Mouse (Mus musculus) C2C12 (cell line): ENCODE measurements around the gene E330009J07Rik. TPM values are rescaled to one million over a fixed set of nuclear protein-coding genes. Genes with fewer than 3 reads are reported as not detected.

Source experiments
- H3K27me3 ChIP-seq: one replicate; pipeline ENCODE4 v1.6.1; 2011; ENCODE audit not compliant: control insufficient read depth, insufficient read depth, insufficient read length
- H3K36me3 ChIP-seq: one replicate; pipeline ENCODE4 v1.6.1; 2011; ENCODE audit not compliant: control insufficient read depth, insufficient read depth
- H3K4me3 ChIP-seq: one replicate; pipeline ENCODE4 v1.5.1; 2011; ENCODE audit warnings: mild to moderate bottlenecking, control low read depth; ENCODE audit not compliant: poor library complexity, insufficient read depth, severe bottlenecking
- H3K79me2 ChIP-seq: one replicate; pipeline ENCODE4 v1.6.1; 2011; ENCODE audit not compliant: control insufficient read depth, insufficient read depth
- H3K79me3 ChIP-seq: one replicate; pipeline ENCODE4 v1.6.1; 2011; ENCODE audit warnings: low read depth, control low read depth
- H3ac ChIP-seq: one replicate; pipeline ENCODE3; 2011; ENCODE audit warnings: low read depth; ENCODE audit not compliant: control insufficient read depth, insufficient read length
- CEBPB ChIP-seq: IDR thresholded peaks from one replicate; pipeline ENCODE4 v1.6.1; 2011; ENCODE audit warnings: low read depth, mild to moderate bottlenecking, control low read depth, moderate library complexity
- CTCF ChIP-seq: IDR thresholded peaks from one replicate; pipeline ENCODE4 v1.5.1; 2011; ENCODE audit not compliant: control insufficient read depth, insufficient read depth, insufficient read length
- FOSL1 ChIP-seq: IDR thresholded peaks from one replicate; pipeline ENCODE4 v1.8.0; 2011; ENCODE audit warnings: mild to moderate bottlenecking, low read length; ENCODE audit not compliant: poor library complexity, insufficient read depth, severe bottlenecking
- MAX ChIP-seq: IDR thresholded peaks from one replicate; pipeline ENCODE4 v1.6.1; 2011; ENCODE audit warnings: mild to moderate bottlenecking, control low read depth
- MYOD1 ChIP-seq: IDR thresholded peaks from one replicate; pipeline ENCODE4 v1.6.1; 2011; ENCODE audit warnings: low read depth; ENCODE audit not compliant: control insufficient read depth, insufficient read length
- MYOG ChIP-seq: IDR thresholded peaks from one replicate; pipeline ENCODE4 v1.6.1; 2011; ENCODE audit not compliant: control insufficient read depth, insufficient read length; ENCODE audit errors: extremely low read depth
- USF1 ChIP-seq: IDR thresholded peaks from one replicate; pipeline ENCODE4 v1.6.1; 2011; ENCODE audit warnings: low read depth, mild to moderate bottlenecking, control low read depth, moderate library complexity
- polyA plus RNA-seq: library from polyadenylated mRNA; unstranded; fragments of >200 nt; fragmentation: generic; extraction: Trizol; gene quantifications from one replicate; pipeline ENCODE4 v1.2.1, GENCODE M21; 2012; ENCODE audit warnings: missing spikeins

Gene E330009J07Rik
- polyA plus RNA-seq, 1 experiment = 0.82 TPM

DNA sequence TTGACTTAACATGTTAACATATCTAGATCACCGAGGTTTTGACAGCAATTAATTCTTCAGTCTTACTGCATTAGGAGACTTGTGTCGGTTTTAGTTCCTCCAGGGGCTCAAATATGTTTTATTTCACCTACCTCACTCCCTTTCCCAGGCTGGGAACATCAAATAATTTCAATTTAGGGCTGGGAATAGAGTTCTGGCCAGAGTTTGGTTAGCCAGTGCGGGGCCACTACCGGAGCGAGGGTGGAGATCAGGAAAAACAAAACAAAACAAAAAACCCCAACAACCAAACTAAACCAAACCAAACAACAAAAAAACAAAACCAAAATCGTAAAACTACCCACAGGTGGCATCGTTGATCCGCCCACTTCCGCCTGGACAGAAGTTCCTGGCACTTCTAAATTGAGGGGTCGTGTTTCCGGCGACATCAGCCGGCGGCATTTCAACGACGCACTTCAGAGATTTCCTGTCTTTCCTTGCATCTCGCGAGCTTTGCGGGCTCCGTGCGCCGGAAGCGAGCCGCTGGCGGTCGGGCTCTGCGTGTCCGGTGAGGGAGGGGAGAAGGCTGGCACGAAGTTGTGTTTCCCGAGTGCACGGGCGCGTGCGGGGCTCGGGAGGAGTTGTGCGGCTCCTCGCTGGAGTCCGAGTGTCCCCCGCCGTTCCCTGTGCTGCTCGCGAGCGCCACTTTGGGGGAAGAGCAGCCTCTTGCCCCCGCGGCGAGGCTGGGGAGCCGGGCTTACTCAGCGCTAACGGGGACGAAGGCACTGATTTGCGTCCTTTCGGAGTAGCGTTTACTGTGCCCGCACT, 35.2 kb upstream of the E330009J07Rik start, which contains the start of gene Ssbp1:
TSS of gene Ssbp1 (plus strand) at position 437 of the 804 bp plus-strand sequence.
- H3K79me2 ChIP-seq = peaks cover 28% of the 10 kb centered on the region
- peak; percentile 7 for TF ChIP-seq USF1
- TF ChIP-seq MAX = peak; percentile 70
- no peak for TF ChIP-seq CTCF
- H3K4me3 ChIP-seq = peak within 1 kb of the TSS; percentile 84
- no peaks in the 10 kb centered on the region for H3K27me3 ChIP-seq
- H3K36me3 ChIP-seq = peaks cover 34% of the 10 kb centered on the region
- peaks cover 20% of the 10 kb centered on the region for H3K79me3 ChIP-seq
- peak within 1 kb of the TSS; percentile 86 for H3ac ChIP-seq

DNA sequence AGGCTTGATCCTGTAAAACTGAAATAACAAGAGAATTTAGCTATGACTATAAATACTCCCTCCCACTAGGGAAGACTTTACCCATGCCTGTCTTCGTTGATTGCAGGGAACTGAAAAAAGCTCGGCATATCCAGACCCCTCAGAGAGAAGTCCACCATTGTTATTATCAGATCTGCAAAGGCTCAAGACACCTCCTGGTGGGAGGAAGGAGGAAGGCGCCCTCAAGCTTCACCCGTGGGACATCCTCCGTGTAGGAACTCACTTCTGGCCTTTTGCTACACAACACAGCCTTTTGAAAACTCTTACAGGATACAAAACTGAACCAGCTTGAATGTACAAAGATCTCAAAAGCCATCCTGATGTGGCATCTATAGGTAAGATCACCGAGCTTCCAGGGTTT, 29.8 kb upstream of the E330009J07Rik start:
- Histone ChIP-seq H3K79me3 (no peaks in the 10 kb centered on the region), H3K36me3 (no peaks in the 10 kb centered on the region), H3K4me3 (no peak overlapping the region), H3ac (no peak overlapping the region), H3K27me3 (no peaks in the 10 kb centered on the region), H3K79me2 (no peaks in the 10 kb centered on the region)
- TF ChIP-seq FOSL1 = no peak
- no peak for TF ChIP-seq CEBPB
- no peak for TF ChIP-seq CTCF
- TF ChIP-seq USF1 = no peak
- TF ChIP-seq MYOD1 = no peak
- TF ChIP-seq MYOG = no peak
- no peak for TF ChIP-seq MAX

DNA sequence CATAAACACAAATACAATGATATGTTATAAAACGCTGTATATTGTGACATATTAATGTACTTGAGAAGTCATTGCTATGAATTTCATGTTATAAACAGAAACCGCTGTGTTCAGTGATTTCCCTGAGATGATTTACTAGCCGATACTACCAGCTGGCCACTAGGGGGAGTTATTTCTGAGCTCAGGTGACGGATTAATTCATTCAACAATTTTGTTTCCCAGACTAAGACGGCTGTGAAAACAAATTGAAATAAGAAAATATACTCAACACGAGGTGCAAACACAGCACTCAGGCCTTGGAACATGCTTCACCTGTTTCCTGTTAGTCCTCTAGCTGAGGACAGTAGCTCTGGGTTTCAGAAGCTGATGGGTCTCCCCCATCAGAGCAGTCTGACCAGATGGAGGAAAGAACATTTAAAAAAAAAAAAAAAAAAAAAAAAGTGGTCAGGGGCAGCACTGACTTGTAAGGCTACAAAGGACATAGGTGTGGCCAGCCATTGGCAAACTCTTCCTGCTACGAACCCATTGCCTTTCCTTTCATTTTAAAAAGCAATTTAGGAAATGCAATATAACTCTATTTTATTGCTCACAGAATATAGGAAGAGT, 18.6 kb upstream of the E330009J07Rik start:
- H3K79me3 ChIP-seq = no peaks in the 10 kb centered on the region
- H3K4me3 ChIP-seq = no peak overlapping the region
- H3K27me3 ChIP-seq = no peaks in the 10 kb centered on the region
- no peaks in the 10 kb centered on the region for H3K79me2 ChIP-seq
- H3ac ChIP-seq = no peak overlapping the region
- TF ChIP-seq USF1 = no peak
- H3K36me3 ChIP-seq = no peaks in the 10 kb centered on the region

DNA sequence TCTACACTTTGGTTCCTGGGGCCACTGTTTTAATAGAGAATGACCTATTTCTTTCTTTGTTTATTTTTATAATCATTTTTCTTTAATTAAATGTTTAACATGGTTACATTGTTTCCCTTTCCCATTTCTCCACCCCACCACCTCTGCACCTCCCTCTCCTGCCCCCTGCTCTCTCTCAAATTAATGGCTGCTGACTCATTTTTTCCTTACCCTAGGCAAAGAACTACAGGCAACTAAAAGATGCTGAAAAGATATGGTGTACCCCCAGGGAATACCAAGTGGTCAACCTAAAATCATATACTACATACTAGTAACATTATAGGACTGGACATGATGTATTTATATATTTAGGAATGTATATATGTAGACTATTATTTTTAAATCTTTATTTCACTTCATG, 12.7 kb upstream of the E330009J07Rik start:
- Histone ChIP-seq H3ac (no peak overlapping the region), H3K27me3 (peaks cover 11% of the 10 kb centered on the region), H3K79me2 (no peaks in the 10 kb centered on the region), H3K36me3 (no peaks in the 10 kb centered on the region), H3K4me3 (no peak overlapping the region), H3K79me3 (no peaks in the 10 kb centered on the region)
- TF ChIP-seq CTCF = no peak
- no peak for TF ChIP-seq FOSL1
- TF ChIP-seq MYOG = no peak
- no peak for TF ChIP-seq USF1
- TF ChIP-seq MAX = no peak
- no peak for TF ChIP-seq CEBPB
- TF ChIP-seq MYOD1 = no peak

GRCm38 (mm10) chr6:40443281-40443928, 7.5 kb upstream of the E330009J07Rik start:
- no peaks in the 10 kb centered on the region for H3K79me3 ChIP-seq
- no peak overlapping the region for H3K4me3 ChIP-seq
- no peaks in the 10 kb centered on the region for H3K79me2 ChIP-seq

GRCm38 (mm10) chr6:40441755-40442154, 5.8 kb upstream of the E330009J07Rik start:
- Histone ChIP-seq H3ac (no peak overlapping the region), H3K4me3 (no peak overlapping the region), H3K79me2 (no peaks in the 10 kb centered on the region), H3K79me3 (no peaks in the 10 kb centered on the region), H3K36me3 (no peaks in the 10 kb centered on the region), H3K27me3 (peaks cover 26% of the 10 kb centered on the region)
- TF ChIP-seq CEBPB = no peak
- no peak for TF ChIP-seq CTCF
- TF ChIP-seq FOSL1 = no peak
- TF ChIP-seq MAX = no peak
- TF ChIP-seq USF1 = no peak
- no peak for TF ChIP-seq MYOG
- TF ChIP-seq MYOD1 = no peak

More at GRCm38 (mm10) chr6:40443281-40443928, 7.5 kb upstream of the E330009J07Rik start:
- Histone ChIP-seq H3K27me3 (peaks cover 27% of the 10 kb centered on the region), H3ac (no peak overlapping the region), H3K36me3 (no peaks in the 10 kb centered on the region)
- TF ChIP-seq FOSL1 = no peak
